Mouse (Mus musculus) monocyte, adult 5-6 weeks (primary cell): ENCODE data around the gene Tpx2. TPM values are rescaled to one million over a fixed set of nuclear protein-coding genes. Genes with fewer than 3 reads are reported as not detected.

Experiments
- ATAC-seq: fragments of 153-309, 156-312 bp; replicated peaks from 2 replicates; pipeline ENCODE4 v1.8.0; 2017; ENCODE audit warnings: mild to moderate bottlenecking; ENCODE audit not compliant: low TSS enrichment, insufficient number of reproducible peaks, severe bottlenecking, poor library complexity, low FRiP score
- total RNA-seq: library from RNA; stranded (forward); fragments of 200-1000, 200-491, 200-594 nt; gene quantifications from 3 replicates; pipeline ENCODE4 v1.2.3, GENCODE M21; 2017

Tpx2 gene
- total RNA-seq, 1 experiment from 2014 or later: 1.1 TPM

- ATAC-seq: no peak
Measured at GRCm38 (mm10) chr2:152905036-152905829, 57.5 kb downstream of the Tpx2 start.

GRCm38 (mm10) chr2:152906274-152907037, 58.7 kb downstream of the Tpx2 start:
- no peak for ATAC-seq

GRCm38 (mm10) chr2:152907114-152907943, 59.6 kb downstream of the Tpx2 start:
- ATAC-seq: no peak

- no peak for ATAC-seq
Measured at GRCm38 (mm10) chr2:152909848-152910247, 62.1 kb downstream of the Tpx2 start.

- no peak for ATAC-seq
Measured at GRCm38 (mm10) chr2:152911031-152911430, 63.3 kb downstream of the Tpx2 start, which contains the start of gene Mylk2. Mylk2 (plus strand) TSS chr2:152911352.

GRCm38 (mm10) chr2:152911432-152911831, 63.7 kb downstream of the Tpx2 start:
- ATAC-seq: no peak

GRCm38 (mm10) chr2:152913471-152913870, 65.7 kb downstream of the Tpx2 start:
- ATAC-seq: no peak

GRCm38 (mm10) chr2:152914310-152915120, 66.8 kb downstream of the Tpx2 start:
- ATAC-seq: peak; percentile 86

GRCm38 (mm10) chr2:152915453-152915852, 67.7 kb downstream of the Tpx2 start:
- ATAC-seq: no peak

- no peak for ATAC-seq
Measured at GRCm38 (mm10) chr2:152916111-152916510, 68.3 kb downstream of the Tpx2 start.

GRCm38 (mm10) chr2:152917671-152918070, 69.9 kb downstream of the Tpx2 start:
- no peak for ATAC-seq

GRCm38 (mm10) chr2:152922376-152922775, 74.6 kb downstream of the Tpx2 start:
- no peak for ATAC-seq

GRCm38 (mm10) chr2:152923621-152924020, 75.9 kb downstream of the Tpx2 start:
- no peak for ATAC-seq

- no peak for ATAC-seq
Measured at GRCm38 (mm10) chr2:152924128-152924527, 76.4 kb downstream of the Tpx2 start.

GRCm38 (mm10) chr2:152924543-152924942, 76.8 kb downstream of the Tpx2 start:
- no peak for ATAC-seq

GRCm38 (mm10) chr2:152925189-152925872, 77.6 kb downstream of the Tpx2 start:
- 0 out of 2 replicates have a peak, but pooled peaks have one; percentile 33 for ATAC-seq

- ATAC-seq: no peak
Measured at GRCm38 (mm10) chr2:152926896-152927295, 79.1 kb downstream of the Tpx2 start.

- ATAC-seq: no peak
Measured at GRCm38 (mm10) chr2:152927371-152927770, 79.6 kb downstream of the Tpx2 start.
